Mouse (Mus musculus) heart, adult 2 months (tissue): ENCODE results near the gene Nr0b2.

Experiments used
- CTCF ChIP-seq: fragments of 200-600 bp; IDR thresholded peaks from 2 replicates; pipeline ENCODE4 v1.8.1; 2022; ENCODE audit warnings: antibody characterized with exemption, mild to moderate bottlenecking, moderate library complexity
- EP300 ChIP-seq: fragments of 200-500 bp; IDR thresholded peaks from 2 replicates; pipeline ENCODE4 v1.6.1; 2011; ENCODE audit warnings: low read depth, low read length, control low read depth; ENCODE audit not compliant: insufficient read depth
- POLR2A ChIP-seq: fragments of 200-500 bp; IDR thresholded peaks from 2 replicates; pipeline ENCODE4 v1.6.1; 2011; ENCODE audit warnings: mild to moderate bottlenecking, low read depth, low read length, control low read depth; ENCODE audit not compliant: insufficient read depth

DNA sequence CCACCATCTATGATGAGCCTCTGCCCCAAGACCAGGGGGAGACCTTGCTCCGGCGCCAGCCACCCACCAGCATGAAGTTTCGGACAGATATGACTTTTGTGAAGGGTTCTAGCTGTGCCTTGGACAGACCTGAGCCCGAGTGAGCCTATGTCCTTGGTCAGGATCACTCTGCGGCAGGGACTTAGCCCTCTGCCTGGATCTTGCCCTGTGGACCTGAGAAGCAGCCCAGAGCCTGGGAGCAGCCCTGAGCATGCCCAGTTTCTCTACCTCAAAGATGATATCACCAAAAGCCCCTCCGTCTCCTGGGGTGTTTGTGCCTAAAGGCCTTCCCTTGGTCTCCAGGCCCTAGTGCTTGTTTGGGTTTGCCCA, 30.5 kb downstream of the Nr0b2 start:
- TF ChIP-seq EP300 = no peak
- no peak for TF ChIP-seq POLR2A
- TF ChIP-seq CTCF = no peak
